Mouse (Mus musculus) T-cell, adult 66 days (primary cell): ENCODE measurements around the gene Upf3b. TPM values are rescaled to one million over a fixed set of nuclear protein-coding genes. Genes with fewer than 3 reads are reported as not detected.

Source experiments
- total RNA-seq, 2 experiments: library from RNA; stranded (reverse); gene quantifications; 3 replicates in 1 of 2; 4 replicates in 1 of 2; pipeline ENCODE4 v1.2.4; 2023

Gene Upf3b
- 10 to 100 TPM; 29.2 to 31.6 TPM for total RNA-seq

DNA sequence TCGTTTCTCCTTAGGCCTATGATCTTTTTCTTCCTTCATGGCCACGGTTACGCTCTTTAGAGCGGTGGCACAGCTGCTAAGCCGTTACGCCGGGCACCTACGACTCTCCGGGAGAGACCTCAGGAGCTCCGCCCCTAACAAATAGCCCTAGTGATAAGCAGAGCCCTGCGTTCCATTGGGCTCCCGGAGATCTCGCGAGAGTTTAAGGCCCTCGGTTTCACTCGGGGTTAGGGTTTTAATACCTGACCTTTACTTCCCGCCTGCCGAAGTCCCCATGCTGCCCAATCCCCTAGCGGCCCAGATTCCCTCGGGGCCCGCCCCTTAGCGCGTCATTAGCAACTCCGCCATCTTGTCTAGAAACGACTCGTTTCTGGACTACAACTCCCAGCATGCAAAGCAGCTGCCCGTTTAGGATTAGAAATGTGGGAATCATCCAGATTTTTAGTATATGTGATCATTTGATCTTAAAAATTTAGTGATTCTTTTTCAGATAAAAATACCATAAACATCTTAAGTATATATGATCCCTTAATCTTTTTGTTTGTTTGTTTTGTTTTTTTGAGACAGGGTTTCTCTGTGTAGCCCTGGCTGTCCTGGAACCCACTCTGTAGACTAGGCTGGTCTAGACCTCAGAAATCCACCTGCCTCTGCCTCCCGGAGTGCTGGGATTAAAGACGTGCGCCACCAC is at the start of gene Upf3b:
Gene Upf3b, minus strand, starts transcription at position 130 of the 688 bp plus-strand sequence.

DNA sequence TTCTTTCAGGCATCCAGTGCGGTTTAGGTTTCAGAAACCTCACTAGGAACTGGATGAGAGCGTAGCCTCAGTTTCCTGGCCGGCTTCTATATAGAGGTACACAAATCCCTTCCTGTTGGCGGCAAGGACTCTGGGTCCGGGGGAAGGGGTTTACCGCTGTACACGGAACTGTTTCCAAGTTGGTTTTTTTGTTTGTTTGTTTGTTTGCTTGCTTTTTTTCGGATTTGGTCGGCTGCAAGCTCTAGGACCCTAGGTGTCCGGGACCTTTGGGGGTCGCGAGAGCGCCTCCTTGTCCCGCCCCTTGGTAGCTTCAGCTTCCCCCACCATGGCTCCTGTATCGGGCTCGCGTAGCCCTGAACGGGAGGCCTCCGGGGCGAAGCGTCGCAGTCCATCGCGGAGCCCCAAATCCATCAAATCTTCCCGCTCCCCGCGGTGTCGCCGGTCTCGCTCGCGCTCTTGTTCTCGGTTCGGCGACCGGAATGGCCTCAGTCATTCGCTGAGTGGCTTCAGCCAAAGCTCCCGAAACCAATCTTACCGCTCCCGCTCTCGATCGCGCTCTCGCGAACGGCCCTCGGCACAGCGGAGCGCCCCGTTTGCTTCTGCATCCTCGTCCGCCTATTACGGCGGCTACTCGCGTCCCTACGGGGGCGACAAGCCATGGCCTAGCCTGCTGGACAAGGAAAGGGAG is 16.7 kb upstream of the Upf3b start, which contains the start of gene Nkap:
Gene Nkap, plus strand, starts transcription at position 125 of the 688 bp plus-strand sequence.

DNA sequence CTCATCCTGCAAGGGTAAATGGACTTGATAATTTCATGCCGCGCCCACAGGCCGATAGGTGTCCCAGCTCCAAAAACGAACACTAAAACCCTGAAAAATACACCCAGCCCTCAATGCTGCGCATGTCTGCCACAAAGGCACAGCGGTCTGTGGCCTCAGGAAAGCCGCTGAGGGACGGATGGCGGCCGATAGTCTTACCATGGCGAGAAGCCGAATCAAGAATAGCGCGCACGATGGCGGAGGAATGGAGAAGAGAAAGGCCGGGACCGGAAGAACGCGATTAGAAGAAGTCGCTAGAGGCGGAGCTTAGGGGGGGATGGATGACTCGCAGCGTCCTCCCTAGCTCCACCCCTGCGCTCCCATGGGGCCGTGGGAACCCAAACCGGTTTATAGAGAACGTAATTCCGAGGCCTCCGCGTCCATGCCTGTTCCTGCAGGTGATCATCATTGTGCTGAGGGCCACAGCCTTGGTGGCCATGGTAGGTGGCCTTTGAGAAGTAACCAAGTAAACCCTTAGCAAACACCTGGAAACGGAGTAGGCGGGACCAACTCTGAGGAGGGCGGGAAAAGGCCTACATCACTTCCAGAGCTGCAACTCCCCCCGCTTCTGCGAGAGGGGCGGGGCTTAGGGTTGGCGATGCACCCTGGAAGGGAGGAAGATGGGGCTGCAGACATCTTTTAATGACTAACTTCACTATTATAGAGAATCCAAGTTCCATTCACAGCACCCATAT is 25.0 kb downstream of the Upf3b start, which contains the start of gene Rpl39:
Gene Rpl39, minus strand, starts transcription at position 476 of the 734 bp plus-strand sequence.

DNA sequence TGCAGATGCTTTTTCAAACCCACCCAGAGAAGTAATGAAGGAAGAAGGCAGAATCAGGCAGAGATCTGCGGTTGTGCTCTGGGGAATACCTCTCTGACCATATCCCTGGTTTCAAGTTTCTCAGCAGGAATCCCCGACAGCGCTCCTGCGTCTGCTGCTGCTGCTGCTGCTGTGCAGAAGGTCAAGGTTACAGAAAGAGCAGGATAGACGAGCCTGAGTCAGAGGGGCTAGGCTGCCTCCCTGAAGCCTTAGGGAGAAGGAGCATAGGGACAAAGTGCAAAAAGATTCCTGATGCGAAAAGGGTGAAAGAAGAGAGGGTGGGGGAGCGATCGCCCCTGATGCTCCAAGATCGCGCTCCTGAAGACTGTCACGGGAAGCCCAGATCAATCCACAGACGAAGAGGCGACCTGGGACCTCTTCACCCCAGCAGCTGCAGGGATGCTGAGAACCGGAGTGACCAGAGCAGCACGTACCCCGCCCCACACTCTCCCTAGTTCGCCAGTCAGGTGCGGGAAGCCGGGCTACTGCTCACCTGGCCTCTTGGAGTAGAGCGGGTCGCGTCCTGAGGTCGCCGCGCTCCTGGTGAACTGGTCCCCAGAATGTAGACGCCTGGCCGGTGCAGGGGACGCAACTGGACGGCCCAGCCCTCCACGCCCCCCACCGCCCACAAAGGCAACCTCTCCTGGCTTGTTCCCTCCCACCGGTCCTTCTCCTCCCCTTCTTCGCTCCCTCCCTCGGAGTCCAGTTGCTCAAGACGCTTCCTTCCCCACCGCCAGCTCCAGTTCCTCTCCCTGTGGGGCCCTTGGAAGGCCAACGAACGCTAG is 61.8 kb downstream of the Upf3b start, which contains the start of gene Sowahd:
Gene Sowahd, plus strand, starts transcription at position 780 of the 824 bp plus-strand sequence.

Other genes with a start within 250 kb of the Upf3b start
- 10 to 100 TPM; 62.5 to 69.3 TPM for gene Ube2a, start 236.4 kb downstream of the Upf3b start, total RNA-seq
- 10 to 100 TPM; 38.2 to 39.9 TPM for gene C330007P06Rik, start 236.2 kb downstream of the Upf3b start, total RNA-seq
- 10 to 100 TPM; 15.6 to 15.7 TPM for gene Nkrf, start 207.4 kb downstream of the Upf3b start, total RNA-seq
- 100 to 1,000 TPM; 162 to 167 TPM for gene Sept6, start 118.5 kb downstream of the Upf3b start, total RNA-seq
- not detected for gene Sowahd, start 61.5 kb downstream of the Upf3b start, total RNA-seq
- 1,000 to 10,000 TPM; 1,621 to 1,624 TPM for gene Rpl39, start 24.9 kb downstream of the Upf3b start, total RNA-seq
- gene Nkap, start 16.5 kb upstream of the Upf3b start, total RNA-seq = 10 to 100 TPM; 14.3 to 19.1 TPM
- under 1 TPM in 1 of 2 experiments, not detected in 1; 0.33 TPM for gene Akap14, start 58.5 kb upstream of the Upf3b start, total RNA-seq
- 100 to 1,000 TPM in 1 of 2 experiments, 10 to 100 TPM in 1; 83.6 to 118 TPM for gene Ndufa1, start 80.8 kb upstream of the Upf3b start, total RNA-seq
- 1 to 10 TPM; 3.0 to 3.5 TPM for gene Rnf113a1, start 80.9 kb upstream of the Upf3b start, total RNA-seq
- not detected for gene Gm9, start 100.7 kb upstream of the Upf3b start, total RNA-seq
- gene Rhox1, start 111.9 kb upstream of the Upf3b start, total RNA-seq = not detected
- not detected for gene Rhox2a, start 134.7 kb upstream of the Upf3b start, total RNA-seq
- gene Rhox3a, start 139.6 kb upstream of the Upf3b start, total RNA-seq = not detected
- gene Rhox4a, start 155.0 kb upstream of the Upf3b start, total RNA-seq = not detected